Mouse (Mus musculus) thymus, adult 2 months (tissue): Measurements from ENCODE around the gene Tmem29. TPM values are rescaled to one million over a fixed set of nuclear protein-coding genes. Genes with fewer than 3 reads are reported as not detected.

Experiments used
- DNase-seq: peaks from one replicate; pipeline ENCODE4 v3.0.0; 2021
- H3K27ac ChIP-seq: fragments of 200-500 bp; 2 replicates; pipeline ENCODE4 v1.5.1; 2012; ENCODE audit warnings: low read length, control low read depth; ENCODE audit not compliant: control insufficient read depth, insufficient read depth
- H3K27me3 ChIP-seq: fragments of 200-500 bp; 2 replicates; pipeline ENCODE4 v1.6.1; 2012; ENCODE audit warnings: mild to moderate bottlenecking, low read length, moderate library complexity, mixed read lengths; ENCODE audit not compliant: control insufficient read depth, insufficient read depth
- H3K36me3 ChIP-seq: fragments of 200-500 bp; 2 replicates; pipeline ENCODE4 v1.6.1; 2012; ENCODE audit warnings: mild to moderate bottlenecking, low read length, moderate library complexity; ENCODE audit not compliant: control insufficient read depth, insufficient read depth
- H3K4me1 ChIP-seq: fragments of 200-500 bp; replicated peaks from 2 replicates; pipeline ENCODE4 v1.6.1; 2012; ENCODE audit warnings: low read length; ENCODE audit not compliant: control insufficient read depth, insufficient read depth
- H3K4me3 ChIP-seq: fragments of 200-500 bp; 2 replicates; pipeline ENCODE4 v1.5.1; 2012; ENCODE audit warnings: mild to moderate bottlenecking, low read length, control low read depth, moderate library complexity; ENCODE audit not compliant: control insufficient read depth, insufficient read depth
- CTCF ChIP-seq: fragments of 200-500 bp; IDR thresholded peaks from 2 replicates; pipeline ENCODE4 v1.5.1; 2012; ENCODE audit warnings: mild to moderate bottlenecking, control low read depth, low read length, moderate library complexity, borderline replicate concordance; ENCODE audit not compliant: control insufficient read depth, poor library complexity, insufficient read depth; ENCODE audit errors: extremely low read depth
- POLR2A ChIP-seq: fragments of 200-500 bp; IDR thresholded peaks from 2 replicates; pipeline ENCODE4 v1.6.1; 2012; ENCODE audit warnings: mild to moderate bottlenecking, low read length, control low read depth, moderate library complexity; ENCODE audit not compliant: control insufficient read depth, poor library complexity, insufficient read depth; ENCODE audit errors: extremely low read depth
- WGBS: fragments of 180-500 bp; shearing (Covaris S2); methylation state at CpG from one replicate; pipeline ENCODE4 v1.1.7; 2018; 5-methylcytosine and 5-hydroxymethylcytosine counted together
- polyA plus RNA-seq: library from polyadenylated mRNA; depleted of rRNA; stranded (reverse); fragments of >200 nt; gene quantifications from 2 replicates; pipeline ENCODE4 v1.2.3, GENCODE M21; 2012; rRNA removed

The Tmem29 gene
- polyA plus RNA-seq, 1 experiment: 4.2 TPM

DNA sequence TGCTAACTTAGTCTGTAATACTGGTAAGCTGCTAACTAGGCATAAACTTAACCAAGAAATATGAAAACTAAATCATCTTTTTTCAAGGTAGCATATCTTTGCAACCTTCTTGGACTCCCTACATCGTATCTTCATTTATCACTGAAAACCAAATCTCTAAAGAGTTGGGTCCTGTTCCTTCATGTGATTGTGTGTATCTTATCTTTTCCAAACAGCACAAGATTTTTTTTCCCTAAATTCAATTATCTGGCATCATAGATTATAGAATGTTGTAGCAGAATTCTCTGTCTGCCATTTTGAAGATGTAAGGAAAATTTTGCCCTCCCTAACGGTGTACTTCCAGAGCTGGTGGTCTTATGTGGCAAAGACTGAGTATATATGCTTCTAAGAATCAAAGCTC lies 22.6 kb downstream of the Tmem29 start:
- no peak overlapping the region for H3K4me3 ChIP-seq
- no peaks in the 10 kb centered on the region for H3K27me3 ChIP-seq
- no peaks in the 10 kb centered on the region for H3K36me3 ChIP-seq
- H3K4me1 ChIP-seq: peaks cover 4% of the 10 kb centered on the region
- DNase-seq: no peak
- no peak overlapping the region for H3K27ac ChIP-seq
- WGBS: 93% methylated on average over 2 of the region's 2 CpGs
- TF ChIP-seq POLR2A (no peak), CTCF (no peak)

DNA sequence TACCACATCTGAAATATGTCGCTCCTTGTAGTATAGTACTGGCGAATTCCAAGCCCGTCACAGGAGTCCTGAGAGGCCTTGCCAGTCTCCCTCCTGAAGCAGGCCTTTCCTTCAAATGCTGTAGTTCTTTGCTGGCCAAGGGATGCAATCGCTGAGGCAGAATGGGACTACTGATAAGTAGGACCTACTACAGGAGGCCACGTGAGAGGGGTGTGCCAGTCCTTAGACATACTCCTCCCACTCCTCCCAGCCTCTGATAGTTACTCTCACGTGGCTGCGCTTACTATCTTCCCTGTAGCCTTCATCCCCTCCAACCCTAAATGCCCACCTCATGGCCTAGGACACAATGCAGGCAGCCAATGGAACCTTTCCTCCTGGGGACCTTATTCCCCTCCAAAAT lies 23.6 kb downstream of the Tmem29 start:
- WGBS: 95% methylated on average over 7 of the region's 7 CpGs
- Histone ChIP-seq H3K4me1 (no peaks in the 10 kb centered on the region), H3K4me3 (no peak overlapping the region), H3K36me3 (no peaks in the 10 kb centered on the region), H3K27me3 (no peaks in the 10 kb centered on the region), H3K27ac (no peak overlapping the region)
- DNase-seq: no peak
- no peak for TF ChIP-seq CTCF
- no peak for TF ChIP-seq POLR2A

DNA sequence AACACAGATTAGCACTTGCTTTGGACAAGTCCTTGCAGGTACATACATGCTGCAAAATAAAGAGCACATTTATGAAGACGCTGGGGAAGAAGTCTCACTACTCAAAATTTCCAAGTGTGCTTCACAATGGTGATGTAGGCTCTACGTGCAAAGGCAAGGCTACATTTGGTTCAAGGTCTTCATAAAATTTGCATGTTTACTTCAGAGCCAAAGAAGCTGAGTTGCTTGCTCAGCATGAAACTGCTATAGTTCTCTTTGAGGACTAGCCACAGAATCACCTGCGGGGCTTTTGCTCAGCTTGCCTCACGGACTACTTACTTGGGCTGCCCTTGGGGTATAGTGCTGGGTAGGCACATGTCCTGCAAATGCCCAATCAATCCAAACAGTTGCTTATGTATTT lies 45.4 kb downstream of the Tmem29 start:
- TF ChIP-seq POLR2A (no peak), CTCF (no peak)
- no peak overlapping the region for H3K27ac ChIP-seq
- no peak overlapping the region for H3K4me3 ChIP-seq
- H3K4me1 ChIP-seq: no peaks in the 10 kb centered on the region
- 94% methylated on average over 4 of the region's 4 CpGs for WGBS
- H3K36me3 ChIP-seq: no peaks in the 10 kb centered on the region
- DNase-seq: no peak
- H3K27me3 ChIP-seq: no peaks in the 10 kb centered on the region

Other genes starting within 250 kb of the Tmem29 start
- 9.2 and 11.5 TPM in 2 replicates for gene Alas2, start 88.2 kb upstream of the Tmem29 start, polyA plus RNA-seq
- 5.8 and 6.2 TPM in 2 replicates for gene Pfkfb1, start 129.1 kb upstream of the Tmem29 start, polyA plus RNA-seq
- 25.6 and 25.8 TPM in 2 replicates for gene Apex2, start 130.7 kb upstream of the Tmem29 start, polyA plus RNA-seq
- gene Tro, start 198.4 kb upstream of the Tmem29 start, polyA plus RNA-seq: 0.65 and 0.78 TPM in 2 replicates